Mouse (Mus musculus): ENCODE results near the gene Abca4.
"Not testable (repeated sequence)": the region's sequence is repeated elsewhere in the genome, so short reads cannot be mapped to it uniquely, and the experiment has no call there.

Gene Abca4

DNA sequence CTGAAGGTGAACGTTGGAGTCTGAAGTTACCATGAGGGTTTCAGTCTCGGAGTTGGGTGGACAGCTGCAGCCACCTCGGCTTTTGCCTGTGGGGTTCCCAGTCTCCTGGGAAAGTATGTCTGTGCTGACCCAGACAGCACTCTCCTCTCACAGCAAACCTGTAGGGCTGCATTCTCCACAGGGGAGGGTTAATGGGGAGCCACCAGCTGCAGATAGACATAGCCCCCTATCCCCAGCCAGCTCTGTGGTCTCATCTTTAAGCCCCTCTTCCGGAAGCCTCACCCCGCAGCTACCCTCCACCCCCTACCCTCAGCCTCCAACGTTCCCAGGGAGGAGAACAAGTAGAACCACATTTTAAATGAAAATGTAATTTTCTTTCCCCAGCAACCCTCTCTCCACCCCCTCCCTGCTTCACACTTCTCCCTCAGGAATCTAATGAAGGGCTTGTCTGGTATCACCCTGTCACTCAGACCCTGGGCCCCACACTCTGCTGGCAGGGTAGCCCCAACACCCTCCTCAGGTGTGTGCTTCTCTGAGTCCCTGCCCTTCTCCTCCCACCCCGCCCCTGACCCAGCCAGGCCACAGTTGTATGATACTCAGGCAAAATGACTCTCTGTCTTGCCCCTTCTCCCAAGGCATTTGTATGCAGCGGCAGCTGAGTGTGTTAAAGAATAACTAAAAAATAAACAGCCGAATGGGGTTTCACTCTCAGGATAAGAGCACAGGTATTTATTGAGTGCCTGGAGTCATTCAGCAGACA lies 14.4 kb downstream of the Abca4 start:
- DNase-seq (ENCODE audit: low read depth, low spot score) = no peak

DNA sequence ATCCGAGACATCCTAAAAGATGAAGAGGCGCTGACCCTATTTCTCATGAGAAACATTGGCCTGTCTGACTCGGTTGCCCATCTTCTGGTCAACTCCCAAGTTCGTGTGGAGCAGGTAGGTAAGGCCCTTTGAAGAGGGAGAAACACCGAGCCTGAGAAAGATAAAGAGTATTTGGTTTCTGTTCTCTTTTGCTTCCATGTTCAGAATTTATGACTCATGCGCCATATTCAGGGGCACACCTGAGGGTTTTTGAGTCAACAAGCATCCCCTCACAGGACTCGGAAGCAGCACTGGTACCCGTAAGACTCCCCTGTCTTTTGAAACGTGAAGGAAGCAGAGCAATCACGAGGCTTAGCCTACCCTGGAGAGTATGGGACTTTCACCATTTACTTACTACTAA lies 18.3 kb downstream of the Abca4 start:
- no peak for DNase-seq (ENCODE audit: low read depth, low spot score)

DNA sequence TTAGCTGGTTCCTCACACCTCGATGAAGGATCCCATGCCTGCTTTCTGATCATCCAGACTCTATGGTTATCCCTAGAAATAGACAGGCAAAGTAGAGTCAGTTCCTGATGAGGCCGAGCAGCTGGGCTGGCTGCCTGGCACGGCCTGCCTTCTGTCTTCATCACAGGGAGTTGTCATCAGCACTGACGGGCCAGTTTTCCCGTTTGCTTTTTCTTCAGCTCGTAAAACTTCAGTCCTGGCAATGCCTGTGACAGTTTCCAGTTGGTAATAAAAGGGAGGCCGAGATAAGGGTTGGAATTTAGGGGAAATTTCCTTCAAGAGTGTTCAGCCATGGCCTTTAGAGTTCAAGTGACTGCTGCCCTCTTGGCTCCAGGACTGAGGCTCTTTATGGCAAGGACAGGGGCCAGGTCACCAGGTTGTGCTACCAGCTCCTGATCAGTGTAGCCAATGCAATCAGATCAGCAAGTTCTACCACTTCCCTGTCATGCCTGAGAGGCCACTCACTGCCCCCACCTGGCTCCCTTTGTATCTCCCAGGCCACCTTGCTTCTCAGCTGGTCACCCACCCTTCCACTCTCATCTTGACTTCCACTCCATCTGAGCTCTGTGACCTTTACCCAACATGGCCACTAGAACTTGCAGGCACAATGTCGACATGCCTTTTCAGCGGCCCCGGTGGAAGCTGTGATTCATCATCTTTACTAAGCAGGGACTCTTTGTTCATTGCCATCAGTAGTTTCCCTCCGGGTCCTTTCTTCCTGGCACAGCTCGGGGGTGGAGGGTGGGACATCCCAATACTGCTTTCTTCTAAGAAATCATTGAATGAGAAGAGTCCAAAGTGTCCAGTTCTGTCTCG lies 20.5 kb downstream of the Abca4 start:
- no peak for DNase-seq (ENCODE audit: low read depth, low spot score)

DNA sequence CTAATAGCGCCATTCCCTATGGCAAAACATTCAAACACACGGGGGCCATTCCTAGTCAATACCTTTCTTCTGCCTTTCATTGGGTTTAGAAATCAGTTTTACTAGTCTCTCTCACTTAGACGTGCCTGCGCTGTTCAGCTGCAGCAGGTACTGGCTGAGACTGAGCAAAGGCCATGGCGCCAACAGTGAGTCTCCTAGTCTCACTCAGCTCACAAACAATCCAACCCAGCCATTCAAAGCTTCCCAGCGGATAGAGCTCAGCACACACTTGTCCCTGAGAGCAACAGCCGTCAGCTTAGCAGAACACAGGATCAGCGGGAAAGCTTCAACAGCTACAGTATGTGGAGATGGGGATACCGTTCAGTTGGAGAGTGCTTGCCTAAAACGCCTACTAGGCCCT lies 27.5 kb downstream of the Abca4 start:
- DNase-seq (ENCODE audit: low read depth, low spot score) = no peak

DNA sequence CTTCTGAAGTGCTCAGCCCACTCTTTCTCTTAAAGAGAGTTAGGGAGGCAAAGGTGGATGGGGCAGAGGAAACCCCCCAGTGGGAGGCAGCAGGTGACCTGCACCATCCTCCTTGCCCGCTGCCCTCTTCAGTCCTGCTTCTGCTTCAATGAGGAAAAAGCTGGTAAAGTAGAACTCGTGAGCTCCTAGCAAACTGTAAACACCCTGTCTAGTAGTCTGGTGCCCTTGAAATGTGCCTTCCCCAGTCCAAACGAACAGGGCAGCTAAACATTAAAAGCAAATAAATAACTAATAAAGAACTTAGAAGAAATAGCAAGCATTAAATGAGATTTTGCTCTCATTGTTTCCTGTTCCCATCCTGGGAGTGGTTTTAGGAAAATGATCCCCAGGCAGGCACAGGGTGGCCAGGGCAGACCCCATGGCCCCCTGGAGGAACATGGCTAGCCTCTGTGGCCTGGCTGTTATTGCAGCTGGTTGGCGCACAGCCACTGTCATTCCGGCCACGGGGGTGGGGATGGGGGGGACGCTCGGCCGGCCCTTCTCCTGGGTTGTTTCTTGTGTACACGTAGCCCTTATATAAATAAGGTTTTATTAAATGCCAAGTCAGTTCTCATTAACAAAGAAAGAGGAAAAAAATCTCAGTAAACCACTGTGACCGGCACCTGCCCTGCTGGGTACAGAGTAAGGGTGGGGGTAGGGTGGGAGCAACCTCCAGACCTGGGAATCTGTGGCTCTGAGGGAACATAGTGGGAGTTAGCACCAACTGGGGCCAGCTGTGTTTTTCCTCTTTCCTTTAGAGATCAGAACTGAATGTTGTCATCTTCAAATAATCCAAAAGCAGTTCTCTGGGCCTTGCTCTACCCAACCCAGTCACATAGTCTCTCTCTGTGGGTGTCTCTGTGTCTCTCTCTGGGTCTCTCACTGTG lies 28.7 kb downstream of the Abca4 start:
- DNase-seq (ENCODE audit: low read depth, low spot score) = no peak

DNA sequence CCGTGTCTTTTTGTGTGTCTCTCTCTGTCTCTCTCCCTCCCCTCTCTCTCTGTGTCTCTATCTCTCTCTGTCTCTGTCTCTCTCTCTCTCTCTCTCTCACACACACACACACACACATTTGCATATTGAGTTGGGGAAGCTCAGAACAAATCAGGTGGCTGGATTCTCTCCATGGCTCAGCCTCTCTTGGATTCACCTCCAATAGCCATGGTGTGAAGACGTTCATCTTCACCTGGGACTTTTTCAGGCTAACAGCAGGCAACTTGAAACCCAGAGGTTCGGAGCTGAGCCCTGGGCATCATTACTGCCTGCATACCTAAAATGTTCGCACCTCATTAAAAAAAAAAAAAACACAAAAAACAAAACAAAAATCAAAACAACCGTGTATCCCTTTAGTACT lies 29.4 kb downstream of the Abca4 start:
- no peak for DNase-seq (ENCODE audit: low read depth, low spot score)

DNA sequence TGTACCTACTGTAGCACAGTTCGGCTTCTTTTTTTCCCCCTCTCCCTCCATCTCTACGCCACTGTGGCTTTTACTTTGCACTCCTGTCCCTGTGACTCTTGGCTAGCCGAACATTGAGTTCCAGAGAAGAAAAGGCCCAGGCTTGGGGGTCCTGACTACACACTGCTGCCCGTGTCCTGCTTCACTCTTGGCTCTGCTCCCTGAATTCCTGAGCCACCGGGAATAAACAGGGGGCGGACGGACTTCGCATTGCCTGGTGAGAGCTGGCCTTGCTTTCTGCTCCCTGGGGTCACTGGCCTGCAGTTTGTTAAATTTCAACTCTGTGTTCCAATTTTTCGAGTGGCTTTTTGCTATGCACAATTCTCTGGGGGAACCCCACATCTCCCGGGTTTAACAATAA lies 30.1 kb downstream of the Abca4 start:
- no peak for DNase-seq (ENCODE audit: low read depth, low spot score)

DNA sequence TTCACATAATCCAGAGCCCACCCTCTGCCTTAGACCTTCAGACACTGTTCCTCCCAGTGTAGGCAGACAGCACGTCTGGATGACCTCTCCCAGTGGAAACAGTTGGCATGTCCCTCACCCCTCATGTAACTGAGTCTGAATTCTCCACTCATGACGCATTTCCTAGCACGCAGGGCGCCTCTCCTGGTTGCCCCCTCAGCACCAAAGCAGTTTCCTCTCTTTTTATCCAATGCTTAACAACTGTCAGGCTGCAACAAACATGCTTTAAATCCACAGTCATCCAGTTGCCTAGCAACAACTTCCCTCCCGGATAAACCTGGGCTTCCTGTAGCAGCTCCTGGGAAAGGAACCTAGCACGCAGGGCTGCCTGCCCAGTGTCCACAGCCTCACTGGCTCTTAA lies 33.9 kb downstream of the Abca4 start:
- no peak for DNase-seq (ENCODE audit: low read depth, low spot score)

DNA sequence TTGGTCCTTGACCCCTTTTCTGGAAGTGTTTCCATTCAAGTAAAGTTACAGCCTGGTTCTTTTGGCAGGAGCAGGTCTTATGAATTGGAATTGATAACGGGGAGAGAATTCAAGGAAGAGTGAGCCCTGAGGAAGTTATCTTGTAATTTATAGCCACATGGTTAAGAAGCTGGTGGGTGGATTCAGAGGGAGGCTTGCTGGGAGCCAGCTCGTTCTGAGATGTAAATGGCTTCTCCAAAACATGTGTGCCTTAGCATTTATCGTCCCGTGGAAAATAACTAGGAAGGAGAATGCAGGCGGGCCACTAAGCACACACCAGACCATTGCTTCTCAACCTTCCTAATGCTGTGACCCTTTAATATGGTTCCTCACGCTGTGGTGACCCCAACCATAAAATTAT lies 34.9 kb downstream of the Abca4 start:
- no peak for DNase-seq (ENCODE audit: low read depth, low spot score)

DNA sequence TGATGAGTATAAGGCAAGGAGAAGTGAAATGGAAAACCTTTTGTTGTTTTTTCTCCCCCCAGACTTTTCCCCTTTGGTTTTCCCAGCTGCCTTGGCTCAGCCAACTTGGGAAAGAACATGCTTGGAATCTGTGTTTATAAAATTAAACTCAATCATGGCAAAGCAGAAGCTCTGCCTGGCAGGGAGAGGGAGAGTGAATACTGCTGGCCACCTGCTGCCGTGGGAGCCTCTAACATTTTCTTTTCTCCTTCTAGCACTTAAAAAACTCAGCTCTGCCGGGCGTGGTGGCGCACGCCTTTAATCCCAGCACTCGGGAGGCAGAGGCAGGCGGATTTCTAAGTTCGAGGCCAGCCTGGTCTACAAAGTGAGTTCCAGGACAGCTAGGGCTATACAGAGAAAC lies 37.4 kb downstream of the Abca4 start:
- not testable (repeated sequence) for DNase-seq (ENCODE audit: low read depth, low spot score)

DNA sequence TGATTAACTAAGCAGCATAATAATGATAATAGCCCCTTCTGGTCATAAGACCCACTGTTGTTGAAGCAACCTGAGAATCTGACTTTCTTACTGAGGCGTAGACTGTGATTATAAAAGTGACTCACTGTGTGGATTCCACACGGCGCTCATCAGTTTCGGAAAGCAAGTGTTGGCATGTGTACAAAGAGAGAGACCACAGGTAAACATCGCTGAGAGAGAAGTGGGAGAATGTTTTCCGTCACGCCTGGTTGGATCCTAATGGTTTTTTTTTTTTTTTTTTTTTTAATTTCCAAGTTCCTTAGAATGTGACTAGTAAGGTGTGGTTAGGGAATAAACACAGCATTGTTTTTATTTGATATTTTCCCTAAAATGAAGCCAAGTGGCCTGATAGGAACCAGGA lies 38.1 kb downstream of the Abca4 start:
- DNase-seq (ENCODE audit: low read depth, low spot score) = no peak

DNA sequence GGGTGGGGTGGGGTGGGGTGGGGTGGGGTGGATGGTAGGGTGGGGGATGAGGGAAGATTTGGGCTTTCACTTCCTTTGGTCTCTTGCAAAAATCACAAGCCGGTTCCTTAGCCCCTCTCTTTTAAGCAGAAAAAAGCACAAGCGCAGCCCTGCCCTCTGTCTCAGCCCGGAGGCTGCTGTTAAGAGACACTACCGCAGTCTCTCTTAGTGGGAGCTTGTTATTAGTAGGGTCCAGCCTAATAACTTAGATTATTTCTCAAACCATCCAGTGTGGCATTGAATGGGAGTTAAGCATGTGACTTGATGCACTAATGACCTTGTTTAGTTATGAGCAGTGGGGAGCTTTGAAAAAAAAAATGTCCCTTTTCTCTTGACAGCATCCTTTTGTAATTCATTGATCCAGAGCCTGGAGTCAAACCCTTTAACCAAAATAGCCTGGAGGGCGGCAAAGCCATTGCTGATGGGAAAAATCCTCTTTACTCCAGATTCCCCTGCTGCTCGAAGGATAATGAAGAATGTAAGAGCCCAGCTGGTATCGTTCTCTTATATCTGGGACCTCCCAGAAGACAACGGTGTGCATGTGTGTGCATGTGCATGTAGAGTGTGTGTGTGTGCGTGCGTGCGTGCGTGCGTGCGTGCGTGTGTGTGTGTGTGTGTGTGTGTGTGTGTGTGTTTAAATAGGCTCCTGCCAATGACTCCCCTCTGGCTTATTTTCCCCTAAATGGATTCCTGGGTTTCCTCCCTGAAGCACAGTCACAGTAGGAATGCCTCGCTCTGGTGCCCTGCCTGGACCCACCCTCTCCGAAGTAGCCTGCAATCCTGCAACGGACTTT lies 41.1 kb downstream of the Abca4 start:
- no peak for DNase-seq (ENCODE audit: low read depth, low spot score)

DNA sequence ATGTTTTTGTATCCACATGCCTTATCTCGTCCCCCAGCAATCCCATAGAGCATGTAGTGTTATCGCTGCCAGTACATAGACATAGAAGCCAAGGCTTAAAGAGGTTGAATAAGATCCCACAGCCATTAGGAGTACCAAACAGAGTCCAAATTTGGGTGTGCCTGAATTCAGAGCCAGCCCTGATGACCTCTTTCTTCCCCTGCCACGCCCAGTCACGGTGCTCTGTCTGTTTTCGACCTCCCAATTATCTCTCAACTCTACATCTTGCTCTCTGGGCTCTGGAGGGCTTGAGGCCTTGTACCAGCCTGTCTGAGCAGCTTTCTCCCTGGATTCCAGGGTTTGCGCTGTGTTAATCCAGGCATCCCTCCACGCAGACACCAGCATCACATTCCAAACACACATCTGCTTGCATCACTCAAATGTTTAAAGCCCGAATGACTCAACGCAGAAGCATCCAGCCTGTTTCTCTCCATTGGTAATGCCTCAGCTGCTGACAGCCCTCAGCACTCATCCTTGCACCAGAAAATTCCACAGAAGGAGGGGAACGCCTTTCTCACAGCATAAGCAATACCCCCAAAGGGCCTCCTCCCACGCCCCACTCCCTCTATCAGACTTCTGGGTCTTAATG lies 43.9 kb downstream of the Abca4 start:
- no peak for DNase-seq (ENCODE audit: low read depth, low spot score)

DNA sequence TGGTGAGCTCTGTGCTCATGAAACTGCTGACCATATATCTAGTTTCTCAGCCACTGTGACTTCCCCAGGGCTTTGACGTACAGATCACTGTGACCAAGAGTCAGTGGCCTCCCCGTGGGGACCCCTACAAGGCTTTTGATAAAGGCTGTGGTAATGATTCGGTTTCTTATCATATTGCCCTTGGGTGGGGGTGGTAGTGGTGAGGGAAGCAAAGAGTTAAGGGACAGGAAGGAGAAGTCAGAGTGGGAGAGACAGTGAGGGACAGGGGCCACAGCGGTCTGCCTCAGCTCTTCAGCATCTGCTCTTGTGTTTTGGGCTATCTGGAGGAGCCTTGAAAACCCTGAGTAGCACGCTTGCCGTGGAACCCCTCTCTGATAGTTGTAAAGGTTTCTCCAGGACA lies 46.1 kb downstream of the Abca4 start:
- no peak for DNase-seq (ENCODE audit: low read depth, low spot score)

DNA sequence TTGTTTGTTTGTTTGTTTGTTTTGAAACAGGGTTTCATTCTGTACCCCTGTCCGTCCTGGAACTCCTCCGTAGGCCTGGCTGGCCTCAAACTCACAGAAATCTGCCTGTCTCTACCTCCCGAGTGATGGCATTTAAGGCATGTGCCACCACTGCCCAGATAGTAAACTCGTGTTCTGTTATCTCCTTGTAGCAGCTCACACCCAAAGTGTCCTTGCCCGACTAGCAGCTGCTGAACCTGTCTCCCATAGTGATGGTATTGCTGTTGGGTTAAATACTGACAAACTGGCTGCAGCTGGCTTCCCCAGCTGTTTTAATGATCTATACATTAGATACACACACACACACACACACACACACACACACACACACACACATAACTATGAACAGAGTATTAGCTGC lies 55.5 kb downstream of the Abca4 start:
- DNase-seq (ENCODE audit: low read depth, low spot score) = no peak

DNA sequence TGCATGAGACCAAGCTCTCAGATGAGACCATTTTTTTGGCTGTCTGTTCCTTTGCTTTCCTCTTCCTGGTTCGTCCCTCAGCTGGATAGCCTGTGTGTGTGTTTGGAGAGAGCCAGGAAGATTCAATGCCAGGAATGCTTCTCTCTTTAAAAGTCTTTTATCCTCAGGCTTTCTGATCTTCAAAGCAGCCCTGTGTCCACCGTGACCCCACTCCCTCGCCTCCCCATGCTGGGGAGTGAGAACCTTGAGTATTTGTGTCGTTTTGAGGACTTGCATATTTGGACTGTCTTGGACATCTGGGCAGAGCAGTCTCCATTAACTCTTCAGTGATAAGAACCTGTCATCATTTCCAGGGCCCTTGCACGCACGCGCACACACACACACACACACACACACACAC lies 57.8 kb downstream of the Abca4 start:
- no peak for DNase-seq (ENCODE audit: low read depth, low spot score)

DNA sequence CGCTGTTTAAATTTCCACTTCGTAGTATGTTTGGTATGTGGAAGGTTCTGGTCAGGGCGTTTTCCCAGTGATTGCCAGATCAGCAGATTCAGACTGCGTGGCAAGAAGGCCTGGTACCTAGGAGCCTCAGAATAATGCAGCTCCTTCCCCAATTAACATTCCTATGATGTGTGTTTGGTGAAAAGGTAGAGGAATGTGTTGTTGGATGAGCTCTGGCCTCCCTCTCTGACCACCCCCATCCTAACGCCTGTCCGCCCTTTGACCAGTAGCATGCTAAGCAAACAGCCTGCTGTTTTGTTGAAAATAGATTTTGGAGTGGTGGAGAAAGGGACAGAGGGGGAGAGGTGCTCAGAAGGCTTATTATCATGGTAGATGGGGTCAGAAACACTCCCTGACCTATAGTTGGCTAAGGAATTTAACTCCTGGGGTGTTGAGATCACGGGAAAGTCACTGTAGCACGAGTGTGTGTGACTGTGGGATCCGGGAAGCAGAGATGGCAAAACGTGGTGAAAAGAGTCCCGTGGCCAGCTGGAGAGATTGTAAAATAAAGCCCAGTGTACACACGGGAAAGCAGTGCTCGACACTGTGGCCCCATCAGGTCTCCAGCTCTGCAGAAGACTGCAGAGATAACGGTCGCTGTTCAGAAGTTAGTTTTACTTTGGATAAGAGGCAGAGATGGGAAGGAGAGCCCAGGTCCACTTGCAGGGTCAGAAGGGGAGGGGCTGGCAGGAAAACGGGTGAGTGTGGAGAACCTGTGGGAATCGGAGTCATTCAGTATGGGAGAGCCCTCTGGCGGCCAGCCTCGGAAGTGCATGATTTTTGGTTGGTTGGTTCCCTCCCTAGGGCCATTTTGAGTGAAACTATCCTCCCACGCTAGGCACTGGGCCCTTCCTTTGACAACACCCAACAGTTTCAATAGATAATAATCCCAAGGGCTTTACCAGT lies 59.9 kb downstream of the Abca4 start:
- DNase-seq (ENCODE audit: low read depth, low spot score) = peak; percentile 52

DNA sequence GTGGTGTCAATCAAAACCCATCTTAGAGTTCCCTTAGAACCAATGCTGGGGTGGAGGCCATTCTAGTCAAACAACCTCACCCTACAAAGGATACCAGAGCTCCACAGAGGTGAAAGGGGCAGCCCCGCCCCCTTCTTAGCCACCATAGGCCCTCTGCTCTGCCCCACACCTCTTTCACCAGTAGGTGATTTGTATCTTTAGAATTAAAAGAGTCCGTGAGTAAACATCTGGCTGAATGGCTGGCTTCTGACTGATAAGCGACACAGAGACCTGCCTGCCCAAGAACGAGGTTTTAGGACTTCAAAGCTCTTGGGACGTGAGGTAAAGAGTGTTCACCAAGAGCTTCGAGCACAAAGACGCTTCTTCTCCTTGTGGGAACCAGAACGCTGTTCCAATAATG lies 62.7 kb downstream of the Abca4 start:
- no peak for DNase-seq (ENCODE audit: low read depth, low spot score)

DNA sequence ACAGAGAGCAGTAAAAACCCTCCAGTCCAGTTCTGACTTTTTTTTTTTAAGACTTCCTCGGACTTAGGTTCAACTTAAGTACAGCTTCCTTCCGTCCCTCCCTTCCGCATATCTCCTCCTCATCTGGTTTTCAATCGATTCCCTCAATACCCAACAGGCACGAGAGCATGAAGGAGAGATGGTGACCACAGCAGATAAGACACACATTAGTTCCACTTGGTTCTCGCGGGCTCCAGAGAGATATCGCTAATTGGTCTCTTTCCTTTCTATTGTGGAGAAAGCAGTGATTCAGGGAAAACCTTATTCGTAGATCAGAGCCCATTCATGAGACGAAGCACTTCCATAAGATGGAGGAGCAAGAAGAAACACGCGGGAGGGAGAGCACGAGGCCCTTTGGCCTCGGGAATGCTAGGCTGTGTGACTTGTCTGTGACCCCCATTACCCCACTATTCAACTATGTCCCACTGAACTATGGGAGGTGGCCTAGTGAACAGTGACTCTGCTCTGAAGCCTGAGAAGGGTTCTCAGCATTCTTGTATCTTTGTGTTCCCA lies 63.5 kb downstream of the Abca4 start:
- DNase-seq (ENCODE audit: low read depth, low spot score) = no peak

All from CD4-positive helper T cell, adult 2 months (primary cell).